Mouse (Mus musculus): ENCODE measurements around the gene Ctsw. TPM values are rescaled to one million over a fixed set of nuclear protein-coding genes. Genes with fewer than 3 reads are reported as not detected.

The Ctsw gene
- polyA plus RNA-seq, 1 experiment from 2014 or later, result 3.3 TPM

- H3K4me1 ChIP-seq, result peaks cover 37% of the 10 kb centered on the region
- under 1% methylated on average over 70 of the region's 70 CpGs for WGBS
- ATAC-seq (ENCODE audit: low FRiP score, low read depth), result peak; percentile 85
- H3K27me3 ChIP-seq (replicated peaks), result no peaks in the 10 kb centered on the region; the same call in 1 of the 2 replicates
- peak overlapping the region; percentile 88 for H3K9ac ChIP-seq
- peak overlapping the region; percentile 77 for H3K4me3 ChIP-seq
- H3K4me2 ChIP-seq (replicated peaks), result peak overlapping the region; percentile 99
- H3K36me3 ChIP-seq, result peaks cover 10% of the 10 kb centered on the region; the same call in 1 of the 2 replicates
- no peaks in the 10 kb centered on the region for H3K9me3 ChIP-seq
- peak overlapping the region; percentile 93 for H3K27ac ChIP-seq
These were observed 11.2 kb downstream of the Ctsw start for GRCm38 (mm10) chr19:5456922-5457745.

GRCm38 (mm10) chr19:5456241-5456921 lies 11.9 kb downstream of the Ctsw start:
- no peaks in the 10 kb centered on the region for H3K9me3 ChIP-seq
- peak overlapping the region; percentile 99 for H3K4me2 ChIP-seq (replicated peaks)
- peak overlapping the region; percentile 88 for H3K9ac ChIP-seq
- H3K27me3 ChIP-seq (replicated peaks), result no peaks in the 10 kb centered on the region; the same call in 1 of the 2 replicates
- peaks cover 35% of the 10 kb centered on the region for H3K4me1 ChIP-seq
- H3K4me3 ChIP-seq, result peak overlapping the region; percentile 77
- WGBS, result 4% methylated on average over 26 of the region's 26 CpGs
- H3K27ac ChIP-seq, result peak overlapping the region; percentile 93
- H3K36me3 ChIP-seq, result peaks cover 10% of the 10 kb centered on the region; the same call in 1 of the 2 replicates
- ATAC-seq (ENCODE audit: low FRiP score, low read depth), result no peak

GRCm38 (mm10) chr19:5455568-5455967 lies 12.7 kb downstream of the Ctsw start:
- 73% methylated on average over 8 of the region's 8 CpGs for WGBS
- Histone ChIP-seq H3K4me1 (peaks cover 29% of the 10 kb centered on the region), H3K9me3 (no peaks in the 10 kb centered on the region), H3K9ac (peak overlapping the region; percentile 88), H3K4me3 (peak overlapping the region; percentile 77), H3K36me3 (peaks cover 10% of the 10 kb centered on the region; the same call in 1 of the 2 replicates), H3K4me2 (replicated peaks) (peak overlapping the region; percentile 99), H3K27me3 (replicated peaks) (peaks cover 3% of the 10 kb centered on the region), H3K27ac (no peak overlapping the region)
- no peak for ATAC-seq (ENCODE audit: low FRiP score, low read depth)

- H3K27me3 ChIP-seq (replicated peaks), result peaks cover 8% of the 10 kb centered on the region
- H3K9me3 ChIP-seq, result no peaks in the 10 kb centered on the region
- no peak overlapping the region for H3K4me3 ChIP-seq
- H3K9ac ChIP-seq, result peak overlapping the region; percentile 88; the same call in 1 of the 2 replicates
- no peak for ATAC-seq (ENCODE audit: low FRiP score, low read depth)
- H3K36me3 ChIP-seq, result peaks cover 10% of the 10 kb centered on the region; the same call in 1 of the 2 replicates
- H3K4me2 ChIP-seq (replicated peaks), result peak overlapping the region; percentile 99
- H3K27ac ChIP-seq, result no peak overlapping the region
- 86% methylated on average over 12 of the region's 12 CpGs for WGBS
- peaks cover 27% of the 10 kb centered on the region for H3K4me1 ChIP-seq
These were observed 13.3 kb downstream of the Ctsw start for GRCm38 (mm10) chr19:5455037-5455436.

- Histone ChIP-seq H3K4me3 (no peak overlapping the region), H3K9me3 (no peaks in the 10 kb centered on the region), H3K27me3 (replicated peaks) (peaks cover 41% of the 10 kb centered on the region), H3K27ac (no peak overlapping the region), H3K4me1 (peaks cover 39% of the 10 kb centered on the region), H3K4me2 (replicated peaks) (no peak overlapping the region), H3K9ac (no peak overlapping the region), H3K36me3 (peaks cover 10% of the 10 kb centered on the region; the same call in 1 of the 2 replicates)
- no peak for ATAC-seq (ENCODE audit: low FRiP score, low read depth)
- WGBS, result 87% methylated on average over 6 of the region's 6 CpGs
These were observed 16.5 kb downstream of the Ctsw start for GRCm38 (mm10) chr19:5451766-5452165.

GRCm38 (mm10) chr19:5449673-5450072 lies 18.6 kb downstream of the Ctsw start:
- Histone ChIP-seq H3K9me3 (no peaks in the 10 kb centered on the region), H3K4me1 (peaks cover 18% of the 10 kb centered on the region), H3K4me3 (no peak overlapping the region), H3K36me3 (peaks cover 9% of the 10 kb centered on the region; the same call in 1 of the 2 replicates), H3K9ac (no peak overlapping the region), H3K4me2 (replicated peaks) (no peak overlapping the region), H3K27ac (no peak overlapping the region), H3K27me3 (replicated peaks) (peaks cover 60% of the 10 kb centered on the region)
- WGBS, result 90% methylated on average over 3 of the region's 3 CpGs
- ATAC-seq (ENCODE audit: low FRiP score, low read depth), result no peak

GRCm38 (mm10) chr19:5448354-5449150 lies 19.8 kb downstream of the Ctsw start:
- H3K4me1 ChIP-seq, result peaks cover 16% of the 10 kb centered on the region
- no peak overlapping the region for H3K27ac ChIP-seq
- WGBS, result 7% methylated on average over 36 of the region's 36 CpGs
- no peaks in the 10 kb centered on the region for H3K9me3 ChIP-seq
- ATAC-seq (ENCODE audit: low FRiP score, low read depth), result no peak
- peak overlapping the region; percentile 95 for H3K4me2 ChIP-seq (replicated peaks)
- H3K4me3 ChIP-seq, result peak overlapping the region; percentile 34
- peaks cover 60% of the 10 kb centered on the region for H3K27me3 ChIP-seq (replicated peaks)
- no peaks in the 10 kb centered on the region for H3K36me3 ChIP-seq
- H3K9ac ChIP-seq, result peak overlapping the region; percentile 54; the same call in 1 of the 2 replicates

- WGBS, result 1% methylated on average over 70 of the region's 70 CpGs
- H3K27ac ChIP-seq, result no peak within 1 kb of the TSS
- H3K9ac ChIP-seq, result peak within 1 kb of the TSS; percentile 54
- H3K9me3 ChIP-seq, result no peaks in the 10 kb centered on the region
- ATAC-seq (ENCODE audit: low FRiP score, low read depth), result 0 out of 2 replicates have a peak, but pooled peaks have one; percentile 44
- H3K4me1 ChIP-seq, result peaks cover 16% of the 10 kb centered on the region
- H3K36me3 ChIP-seq, result no peaks in the 10 kb centered on the region
- H3K4me3 ChIP-seq, result peak within 1 kb of the TSS; percentile 34
- H3K27me3 ChIP-seq (replicated peaks), result peaks cover 60% of the 10 kb centered on the region
- peak within 1 kb of the TSS; percentile 95 for H3K4me2 ChIP-seq (replicated peaks)
These were observed 20.6 kb downstream of the Ctsw start, which contains the start of gene Fosl1 for GRCm38 (mm10) chr19:5447515-5448353. TSS of gene Fosl1 (plus strand) at chr19:5447547.

- 90% methylated on average over 5 of the region's 5 CpGs for WGBS
- H3K36me3 ChIP-seq, result no peaks in the 10 kb centered on the region
These were observed 22.6 kb downstream of the Ctsw start for GRCm38 (mm10) chr19:5445747-5446146.

GRCm38 (mm10) chr19:5444954-5445353 lies 23.4 kb downstream of the Ctsw start:
- WGBS, result 42% methylated on average over 7 of the region's 7 CpGs
- Histone ChIP-seq H3K36me3 (no peaks in the 10 kb centered on the region), H3K4me1 (peaks cover 16% of the 10 kb centered on the region), H3K4me2 (replicated peaks) (no peak overlapping the region), H3K9ac (no peak overlapping the region), H3K27ac (no peak overlapping the region), H3K9me3 (peaks cover 7% of the 10 kb centered on the region; the same call in 1 of the 2 replicates), H3K4me3 (no peak overlapping the region), H3K27me3 (replicated peaks) (peaks cover 51% of the 10 kb centered on the region)
- no peak for ATAC-seq (ENCODE audit: low FRiP score, low read depth)

More at GRCm38 (mm10) chr19:5445747-5446146, 22.6 kb downstream of the Ctsw start:
- peaks cover 59% of the 10 kb centered on the region for H3K27me3 ChIP-seq (replicated peaks)
- no peaks in the 10 kb centered on the region for H3K9me3 ChIP-seq
- H3K9ac ChIP-seq, result no peak overlapping the region
- no peak overlapping the region for H3K27ac ChIP-seq
- H3K4me1 ChIP-seq, result peaks cover 16% of the 10 kb centered on the region
- no peak overlapping the region for H3K4me2 ChIP-seq (replicated peaks)
- ATAC-seq (ENCODE audit: low FRiP score, low read depth), result no peak
- H3K4me3 ChIP-seq, result no peak overlapping the region

GRCm38 (mm10) chr19:5444371-5444908 lies 23.9 kb downstream of the Ctsw start:
- no peaks in the 10 kb centered on the region for H3K36me3 ChIP-seq
- no peak for ATAC-seq (ENCODE audit: low FRiP score, low read depth)
- no peak overlapping the region for H3K27ac ChIP-seq
- no peak overlapping the region for H3K4me2 ChIP-seq (replicated peaks)
- peaks cover 16% of the 10 kb centered on the region for H3K4me1 ChIP-seq
- no peak overlapping the region for H3K4me3 ChIP-seq
- peaks cover 46% of the 10 kb centered on the region for H3K27me3 ChIP-seq (replicated peaks)
- peaks cover 9% of the 10 kb centered on the region; the same call in 1 of the 2 replicates for H3K9me3 ChIP-seq
- WGBS, result 74% methylated on average over 9 of the region's 9 CpGs
- no peak overlapping the region for H3K9ac ChIP-seq
